Mouse (Mus musculus) midbrain, embryonic 13.5 days (tissue): ENCODE measurements at regions not wholly inside any gene's neighbourhood (a gene's known extent, or its start where the extent isn't known, plus 50 kb on each side); places are given as distances from the start of the nearest gene placed in this dataset.

Experiments used
- ATAC-seq: fragments of 200-750 bp; cut with Nextera tagmentation; 2 replicates; pipeline ENCODE4 v1.8.0; 2017; ENCODE audit warnings: mild to moderate bottlenecking, moderate TSS enrichment, moderate library complexity
- H3K27ac ChIP-seq: fragments of 300-500 bp; sonication (generic); 2 replicates; pipeline ENCODE4 v1.5.1; 2015; ENCODE audit warnings: inconsistent platforms, mild to moderate bottlenecking, moderate library complexity
- H3K27me3 ChIP-seq: fragments of 300-500 bp; sonication (generic); 2 replicates; pipeline ENCODE4 v1.6.1; 2015; ENCODE audit warnings: mild to moderate bottlenecking, inconsistent platforms
- H3K36me3 ChIP-seq: fragments of 300-500 bp; sonication (generic); 2 replicates; pipeline ENCODE4 v1.6.1; 2015; ENCODE audit warnings: mild to moderate bottlenecking, inconsistent platforms
- H3K4me1 ChIP-seq: fragments of 300-500 bp; sonication (generic); replicated peaks from 2 replicates; pipeline ENCODE4 v1.6.1; 2015; ENCODE audit warnings: inconsistent platforms
- H3K4me2 ChIP-seq: fragments of 300-500 bp; sonication (generic); replicated peaks from 2 replicates; pipeline ENCODE4 v1.6.1; 2015; ENCODE audit warnings: moderate library complexity, mild to moderate bottlenecking, inconsistent platforms
- H3K4me3 ChIP-seq: fragments of 300-500 bp; sonication (generic); replicated peaks from 2 replicates; pipeline ENCODE4 v1.5.1; 2015; ENCODE audit warnings: mild to moderate bottlenecking, inconsistent platforms
- H3K9ac ChIP-seq: fragments of 300-500 bp; sonication (generic); replicated peaks from 2 replicates; pipeline ENCODE4 v1.6.1; 2015; ENCODE audit warnings: mild to moderate bottlenecking, inconsistent platforms
- H3K9me3 ChIP-seq: fragments of 300-500 bp; sonication (generic); 2 replicates; pipeline ENCODE4 v1.6.1; 2016; ENCODE audit warnings: mild to moderate bottlenecking, inconsistent platforms
- WGBS: fragments of 180-500 bp; shearing (Covaris S2); methylation state at CpG from one replicate; pipeline ENCODE4 v1.1.7; 2015; 5-methylcytosine and 5-hydroxymethylcytosine counted together

DNA sequence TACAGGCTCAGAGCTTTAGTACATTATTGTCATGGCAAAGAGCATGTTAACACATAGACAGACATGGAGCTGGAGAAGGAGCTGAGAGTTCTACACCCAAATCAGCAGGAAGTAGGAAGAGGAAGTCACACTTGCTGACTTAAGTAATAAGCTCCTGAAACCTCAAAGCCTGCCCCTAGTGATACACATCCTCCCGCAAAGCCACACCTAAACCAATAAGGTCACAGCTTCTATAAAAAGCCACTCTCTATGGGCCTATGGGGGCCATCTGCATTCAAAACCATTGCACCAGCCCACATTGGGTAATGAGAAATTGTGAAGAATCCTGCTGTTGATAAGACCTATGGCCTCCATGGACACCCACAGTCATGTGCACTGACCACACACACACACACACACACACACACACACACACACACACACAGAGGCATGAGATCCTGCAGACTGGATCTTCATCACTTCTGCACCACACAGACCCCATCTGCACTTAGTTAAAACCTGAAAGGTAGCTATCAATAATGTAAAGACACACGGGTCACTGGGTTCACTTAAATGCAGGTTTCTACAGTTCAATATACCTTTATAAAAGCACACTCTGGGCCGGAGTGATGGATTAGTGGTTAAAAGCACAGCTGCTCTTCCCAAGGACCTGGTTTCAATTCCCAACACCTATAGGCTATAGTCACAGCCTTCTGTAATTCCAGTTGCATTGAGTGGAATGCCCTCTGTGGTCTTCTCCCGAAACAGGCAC is 230.0 kb upstream of the Lrig3 start:
- H3K36me3 ChIP-seq = no peaks in the 10 kb centered on the region
- no peaks in the 10 kb centered on the region for H3K27me3 ChIP-seq
- no peak overlapping the region for H3K4me2 ChIP-seq
- no peaks in the 10 kb centered on the region for H3K9me3 ChIP-seq
- H3K4me1 ChIP-seq = no peaks in the 10 kb centered on the region
- H3K9ac ChIP-seq = no peak overlapping the region
- no peak overlapping the region for H3K4me3 ChIP-seq
- ATAC-seq = no peak
- WGBS = 96% methylated on average over 4 of the region's 4 CpGs
- H3K27ac ChIP-seq = no peak overlapping the region

DNA sequence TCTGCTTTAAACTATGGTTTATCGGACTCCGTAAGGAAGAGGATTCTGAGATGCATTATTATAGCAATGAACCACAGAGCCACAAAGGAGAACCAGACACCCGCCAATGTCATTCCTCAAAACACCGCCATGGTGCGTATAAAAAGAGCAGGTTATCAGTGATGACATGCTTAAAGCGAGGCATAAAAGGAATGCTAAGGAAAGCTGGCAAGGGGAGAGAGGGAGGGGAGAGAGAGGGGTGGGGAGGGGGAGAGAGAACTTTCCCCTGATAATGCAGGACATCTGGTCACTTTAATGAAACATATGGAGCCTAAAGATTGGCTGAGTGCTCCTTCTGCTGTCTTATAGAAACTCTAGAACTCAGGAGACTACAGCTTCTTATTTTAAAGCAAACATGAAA is 222.8 kb upstream of the Lrig3 start:
- WGBS = 60% methylated on average over 6 of the region's 6 CpGs
- H3K4me2 ChIP-seq = no peak overlapping the region
- no peaks in the 10 kb centered on the region for H3K9me3 ChIP-seq
- H3K27me3 ChIP-seq = no peaks in the 10 kb centered on the region
- H3K4me1 ChIP-seq = 0 out of 2 replicates have a peak, but pooled peaks cover 3% of the 10 kb centered on the region
- H3K4me3 ChIP-seq = no peak overlapping the region
- no peak overlapping the region for H3K9ac ChIP-seq
- H3K27ac ChIP-seq = no peak overlapping the region
- ATAC-seq = no peak
- H3K36me3 ChIP-seq = no peaks in the 10 kb centered on the region

DNA sequence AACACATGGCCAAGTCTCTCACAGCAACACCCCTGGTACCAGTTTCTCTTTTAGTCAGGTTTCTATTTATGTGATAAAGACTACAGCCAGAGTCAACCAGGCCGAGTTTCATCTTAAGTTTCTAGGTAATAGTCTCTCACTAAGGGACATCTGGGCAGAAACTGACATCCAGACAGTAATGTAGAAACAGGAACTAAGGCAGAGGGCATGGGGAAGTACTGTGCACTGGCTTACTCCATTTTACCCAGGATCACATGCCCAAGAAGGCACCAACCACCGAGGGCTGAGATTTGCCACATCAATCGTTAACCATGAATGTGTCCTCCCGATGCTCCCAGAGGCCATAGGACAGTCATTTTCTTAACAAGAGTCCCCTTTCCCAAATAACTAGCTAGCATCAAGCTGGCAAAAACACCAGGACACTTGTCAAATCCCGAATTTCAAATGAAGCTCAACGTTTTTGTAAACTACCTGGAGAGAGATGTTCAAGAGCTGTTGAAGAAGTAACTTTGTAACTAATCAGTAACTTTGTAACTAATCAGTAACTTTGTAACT is 216.9 kb upstream of the Lrig3 start:
- no peak overlapping the region for H3K9ac ChIP-seq
- no peak overlapping the region for H3K4me3 ChIP-seq
- H3K9me3 ChIP-seq = no peaks in the 10 kb centered on the region
- no peaks in the 10 kb centered on the region for H3K4me1 ChIP-seq
- H3K27me3 ChIP-seq = no peaks in the 10 kb centered on the region
- H3K27ac ChIP-seq = no peak overlapping the region
- no peak for ATAC-seq
- no peak overlapping the region for H3K4me2 ChIP-seq
- 80% methylated on average over 6 of the region's 6 CpGs for WGBS
- H3K36me3 ChIP-seq = no peaks in the 10 kb centered on the region

DNA sequence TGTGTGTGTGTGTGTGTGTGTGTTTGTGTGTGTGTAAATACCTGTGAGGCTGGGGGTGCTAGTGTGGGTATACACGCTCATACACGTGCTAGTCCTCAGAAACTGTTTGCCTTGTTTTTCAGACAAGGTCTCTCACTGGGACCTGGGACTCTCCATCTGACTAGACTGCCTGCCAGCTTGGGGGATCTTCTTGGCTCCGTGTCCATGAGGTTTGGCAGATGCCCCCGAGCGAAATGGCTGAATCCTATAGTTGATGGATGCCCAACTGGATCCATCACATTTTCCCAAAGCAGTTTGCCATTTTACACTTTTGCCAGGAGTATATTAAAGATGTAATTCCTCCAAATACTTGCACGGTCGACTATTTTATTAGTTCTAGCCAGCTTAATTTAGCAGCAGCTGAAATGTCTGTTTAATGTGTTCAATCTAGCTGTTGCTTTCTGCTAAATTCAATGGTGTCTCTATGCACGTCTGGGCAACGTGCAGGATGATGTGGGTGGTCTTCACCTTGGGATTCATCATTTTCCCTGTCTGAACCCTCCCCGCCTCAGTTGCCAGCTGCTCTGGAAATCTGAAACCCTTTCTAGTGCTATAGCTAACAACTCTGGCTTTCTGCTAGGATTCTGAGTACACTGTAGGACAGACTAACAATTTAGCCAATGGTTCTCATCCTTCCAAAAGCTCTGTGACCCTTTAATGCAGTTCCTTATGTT is 213.3 kb upstream of the Lrig3 start:
- no peaks in the 10 kb centered on the region for H3K36me3 ChIP-seq
- no peak overlapping the region for H3K4me2 ChIP-seq
- H3K9me3 ChIP-seq = no peaks in the 10 kb centered on the region
- no peak overlapping the region for H3K9ac ChIP-seq
- WGBS = 84% methylated on average over 10 of the region's 10 CpGs
- H3K4me1 ChIP-seq = no peaks in the 10 kb centered on the region
- no peak overlapping the region for H3K4me3 ChIP-seq
- H3K27ac ChIP-seq = no peak overlapping the region
- no peaks in the 10 kb centered on the region for H3K27me3 ChIP-seq
- no peak for ATAC-seq

GRCm38 (mm10) chr10:125759171-125759570 is 206.8 kb upstream of the Lrig3 start:
- H3K27ac ChIP-seq = no peak overlapping the region
- H3K27me3 ChIP-seq = no peaks in the 10 kb centered on the region
- H3K9ac ChIP-seq = no peak overlapping the region
- no peaks in the 10 kb centered on the region for H3K36me3 ChIP-seq
- no peak overlapping the region for H3K4me2 ChIP-seq
- no peak overlapping the region for H3K4me3 ChIP-seq
- whole genome bisulfite sequencing = 93% methylated on average over 3 of the region's 3 CpGs
- H3K9me3 ChIP-seq = peaks cover 3% of the 10 kb centered on the region; the same call in 1 of the 2 replicates
- ATAC-seq = no peak
- no peaks in the 10 kb centered on the region for H3K4me1 ChIP-seq

- Histone ChIP-seq H3K4me2 (no peak overlapping the region), H3K4me3 (no peak overlapping the region), H3K9ac (no peak overlapping the region), H3K9me3 (peaks cover 3% of the 10 kb centered on the region; the same call in 1 of the 2 replicates), H3K4me1 (no peaks in the 10 kb centered on the region), H3K36me3 (no peaks in the 10 kb centered on the region), H3K27ac (no peak overlapping the region), H3K27me3 (no peaks in the 10 kb centered on the region)
- WGBS = 71% methylated on average over 16 of the region's 16 CpGs
- no peak for ATAC-seq
Observed at GRCm38 (mm10) chr10:125762367-125763068, 203.4 kb upstream of the Lrig3 start.

DNA sequence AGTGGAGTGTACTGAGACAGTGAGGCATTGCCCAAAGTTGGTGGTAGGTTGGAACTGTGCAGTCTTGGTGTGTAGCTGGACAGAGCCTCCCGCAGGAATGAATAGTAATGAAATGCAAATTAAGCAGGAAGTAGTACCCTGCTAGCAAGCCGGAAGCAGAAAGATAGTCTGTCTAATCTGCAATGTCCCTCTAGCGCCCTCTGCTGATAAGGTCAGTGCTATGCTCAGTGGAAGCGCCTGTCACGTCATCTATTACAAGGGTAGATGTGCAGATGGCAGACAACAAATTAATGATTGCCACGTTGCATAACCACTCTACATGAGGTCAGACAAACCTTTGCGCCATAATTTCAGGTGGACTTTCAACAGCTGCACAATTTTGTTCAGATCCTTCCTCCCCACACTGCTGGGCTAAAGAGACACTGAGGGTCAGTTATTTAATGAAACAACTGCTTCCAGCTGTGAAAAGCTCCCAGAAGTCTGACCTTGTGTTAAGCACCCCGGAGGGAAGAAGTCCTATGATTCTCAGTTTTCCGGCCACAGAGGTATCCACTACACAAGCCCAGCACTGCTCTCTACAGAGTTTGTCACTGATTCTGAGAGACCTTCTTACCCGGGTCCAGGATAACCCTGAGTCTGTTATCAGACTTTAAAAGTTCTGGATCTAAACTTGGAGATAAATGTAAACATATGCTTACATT is 201.4 kb upstream of the Lrig3 start:
- Histone ChIP-seq H3K9ac (no peak overlapping the region), H3K4me3 (no peak overlapping the region), H3K27ac (no peak overlapping the region), H3K9me3 (peaks cover 3% of the 10 kb centered on the region; the same call in 1 of the 2 replicates), H3K4me1 (no peaks in the 10 kb centered on the region), H3K36me3 (no peaks in the 10 kb centered on the region), H3K27me3 (no peaks in the 10 kb centered on the region), H3K4me2 (no peak overlapping the region)
- WGBS = 66% methylated on average over 10 of the region's 10 CpGs
- no peak for ATAC-seq

DNA sequence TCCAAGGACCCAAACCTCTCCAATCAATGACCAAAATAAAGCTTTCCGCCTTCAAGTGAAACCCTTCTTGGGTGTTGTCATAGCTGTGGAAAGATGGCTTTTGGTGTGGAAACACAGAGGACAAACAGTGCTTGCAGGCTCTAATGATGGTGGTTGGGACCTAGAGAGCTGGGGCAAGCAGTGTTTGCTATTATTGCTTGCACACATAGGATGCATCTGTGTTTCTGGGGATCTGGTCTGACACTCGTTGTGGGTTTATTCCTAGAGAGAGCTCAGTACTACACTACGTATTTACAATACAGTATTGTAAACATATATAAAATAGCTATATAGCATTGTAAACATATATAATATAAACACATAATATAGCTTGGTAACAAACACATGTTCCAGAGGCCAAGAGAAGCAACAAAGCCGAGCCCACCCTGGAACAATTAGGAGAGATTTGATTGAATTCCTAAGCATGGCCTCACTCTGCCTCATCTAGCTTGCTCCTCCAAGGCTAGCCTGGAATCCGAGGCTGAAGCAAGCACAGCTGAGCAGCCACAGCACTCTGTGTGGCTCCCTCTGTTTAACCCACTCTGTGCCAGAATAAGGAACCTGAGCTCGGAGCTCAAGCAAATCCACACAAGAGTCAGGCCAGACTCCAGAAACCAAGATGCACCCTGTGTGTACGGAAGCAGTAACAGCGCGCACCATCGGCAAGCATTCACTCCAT is 200.7 kb upstream of the Lrig3 start:
- no peak for ATAC-seq
- no peaks in the 10 kb centered on the region for H3K4me1 ChIP-seq
- H3K4me3 ChIP-seq = no peak overlapping the region
- WGBS = 81% methylated on average over 10 of the region's 10 CpGs
- no peak overlapping the region for H3K9ac ChIP-seq
- H3K36me3 ChIP-seq = no peaks in the 10 kb centered on the region
- no peak overlapping the region for H3K27ac ChIP-seq
- no peaks in the 10 kb centered on the region for H3K27me3 ChIP-seq
- H3K9me3 ChIP-seq = peaks cover 3% of the 10 kb centered on the region; the same call in 1 of the 2 replicates
- H3K4me2 ChIP-seq = no peak overlapping the region

DNA sequence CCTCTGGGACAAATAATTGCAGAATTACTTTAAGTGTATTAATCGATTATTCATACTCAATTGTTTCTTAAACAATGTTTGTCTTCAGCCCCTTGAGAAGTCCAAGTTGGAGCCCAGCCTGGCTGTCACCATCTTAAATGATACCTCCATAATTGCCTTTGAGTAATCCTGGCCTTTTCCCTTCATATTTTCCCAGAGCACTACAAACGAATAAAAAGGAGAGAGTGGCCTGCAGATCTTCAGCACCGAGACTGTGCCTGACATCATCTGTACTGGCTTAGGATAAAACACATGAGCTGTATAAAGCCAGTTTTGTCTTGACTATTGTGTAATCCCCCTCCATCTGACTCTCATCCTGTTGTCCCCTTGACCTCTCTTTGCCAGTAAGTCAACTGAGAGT is 197.7 kb upstream of the Lrig3 start:
- Histone ChIP-seq H3K9me3 (no peaks in the 10 kb centered on the region), H3K27me3 (no peaks in the 10 kb centered on the region), H3K36me3 (no peaks in the 10 kb centered on the region), H3K4me2 (no peak overlapping the region), H3K27ac (no peak overlapping the region), H3K4me3 (no peak overlapping the region), H3K4me1 (peaks cover 6% of the 10 kb centered on the region; the same call in 1 of the 2 replicates), H3K9ac (no peak overlapping the region)
- 68% methylated on average over 3 of the region's 3 CpGs for whole genome bisulfite sequencing
- ATAC-seq = no peak

- H3K27me3 ChIP-seq = no peaks in the 10 kb centered on the region
- no peak overlapping the region for H3K9ac ChIP-seq
- H3K36me3 ChIP-seq = no peaks in the 10 kb centered on the region
- 90% methylated on average over 7 of the region's 7 CpGs for WGBS
- no peak overlapping the region for H3K27ac ChIP-seq
- ATAC-seq = no peak
- no peak overlapping the region for H3K4me2 ChIP-seq
- no peaks in the 10 kb centered on the region for H3K9me3 ChIP-seq
- no peak overlapping the region for H3K4me3 ChIP-seq
- peaks cover 6% of the 10 kb centered on the region; the same call in 1 of the 2 replicates for H3K4me1 ChIP-seq
Observed at GRCm38 (mm10) chr10:125773541-125773940, 192.4 kb upstream of the Lrig3 start.

DNA sequence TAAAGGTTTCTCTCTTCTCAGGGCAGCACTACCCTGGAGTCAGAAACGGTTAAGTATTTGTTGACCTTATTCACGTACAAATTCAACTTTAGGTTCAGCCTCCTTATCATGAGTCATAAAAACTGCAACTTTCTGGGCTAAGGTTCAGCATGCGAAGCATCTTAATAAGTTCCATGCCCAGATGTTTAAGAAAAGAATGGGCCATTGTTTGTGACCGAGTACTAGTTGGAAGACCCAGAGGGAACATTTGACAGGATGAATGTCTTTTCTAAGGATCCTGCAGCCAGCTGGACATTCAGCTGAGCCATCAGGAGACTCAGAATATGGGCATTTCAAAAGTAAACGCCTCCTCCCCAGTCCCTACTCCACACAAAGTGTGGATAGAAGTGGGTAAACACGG is 183.5 kb upstream of the Lrig3 start:
- Histone ChIP-seq H3K9ac (no peak overlapping the region), H3K4me1 (peaks cover 26% of the 10 kb centered on the region)

More for the DNA sequence above, 183.5 kb upstream of the Lrig3 start:
- WGBS = 71% methylated on average over 6 of the region's 6 CpGs
- Histone ChIP-seq H3K9me3 (no peaks in the 10 kb centered on the region), H3K4me2 (no peak overlapping the region), H3K4me3 (no peak overlapping the region), H3K27me3 (0 out of 2 replicates have a peak, but pooled peaks cover 3% of the 10 kb centered on the region), H3K27ac (no peak overlapping the region), H3K36me3 (no peaks in the 10 kb centered on the region)
- no peak for ATAC-seq
